23 mouse cellular contexts compared by ENCODE assay signal in the genomic region with DNA sequence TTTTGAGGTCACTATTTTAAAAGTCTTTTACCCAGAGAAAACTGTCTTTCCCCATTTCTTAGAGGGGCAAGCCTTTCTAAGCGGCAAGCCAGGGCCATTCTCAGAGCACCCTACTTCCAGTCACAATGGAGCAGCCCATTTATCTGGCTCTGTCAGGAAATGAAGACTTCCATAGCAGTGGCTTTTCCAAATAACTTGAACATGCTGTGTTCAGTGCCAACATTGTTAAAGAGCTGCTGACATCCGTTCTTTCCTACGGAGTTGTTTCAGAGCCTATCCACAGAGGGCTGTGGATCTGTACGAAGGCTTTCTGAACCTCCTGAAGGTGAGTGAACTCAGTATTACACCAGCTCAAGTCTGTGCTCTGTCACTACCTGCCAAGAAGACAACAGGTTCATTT. TPM values are rescaled to one million over a fixed set of nuclear protein-coding genes. Genes with fewer than 3 reads are reported as not detected.
DNase-seq lines count a peak whose midpoint lies in the region; ATAC-seq and TF ChIP-seq lines count a peak whose summit lies in the region.
"Had no signal": no experiment of that assay in that cellular context is flagged by ENCODE, and none has a peak within 500 bp of the region (broad histone marks: within the 10 kb centered on the region; RNA-seq: fewer than 3 reads in every experiment).

No protein-coding gene starts in this region.

- DNase-seq in heart, adult 2 months: peak in 1 of 2 experiments; percentile 25
- DNase-seq in kidney, postnatal 10 days: peak; percentile 14
- DNase-seq in kidney, adult 18-20 months: no peak
- DNase-seq in heart, postnatal 0 days (ENCODE audit: low spot score): peak; percentile 42
- DNase-seq in urinary bladder, adult 18-20 months (ENCODE audit: low spot score in 2 of 2): no peak
- DNase-seq: adrenal gland, postnatal 25 days; cerebellum, adult 18-20 months; cerebellum, postnatal 36 days; forebrain, postnatal 0 days; liver, postnatal 0 days; midbrain, embryonic 14.5 days; thymus, postnatal 14 days had no signal

- 0 out of 2 replicates have a peak, but pooled peaks have one; percentile 42 for TF ChIP-seq EP300 in heart, adult 2 months (IDR thresholded peaks at IDR 0.05; ENCODE audit: insufficient read depth, low read depth, low read length)
- no peak for TF ChIP-seq EP300 in heart, postnatal 0 days (IDR thresholded peaks at IDR 0.05; ENCODE audit: low read depth)

- no peak overlapping the region for H3K9ac ChIP-seq in heart, adult 2 months (ENCODE audit: low read depth, low read length)
- no peak overlapping the region for H3K9ac ChIP-seq in heart, embryonic 11.5 days (ENCODE audit: low read depth, low read length)
- H3K9ac ChIP-seq in heart, postnatal 0 days (replicated peaks; ENCODE audit: low read depth, low read length): no peak overlapping the region
- H3K9ac ChIP-seq in forebrain, embryonic 13.5 days: no peak overlapping the region
- H3K9ac ChIP-seq: embryonic facial prominence, embryonic 15.5 days; forebrain, postnatal 0 days; hindbrain, embryonic 14.5 days; limb, embryonic 13.5 days; liver, postnatal 0 days had no signal

- peaks cover 22% of the 10 kb centered on the region for H3K36me3 ChIP-seq in heart, adult 2 months (ENCODE audit: control insufficient read depth, insufficient read depth, low read length)
- peaks cover 3% of the 10 kb centered on the region; the same call in 1 of the 2 replicates for H3K36me3 ChIP-seq in heart, embryonic 11.5 days (ENCODE audit: control insufficient read depth, insufficient read depth, low read length)
- peaks cover 40% of the 10 kb centered on the region for H3K36me3 ChIP-seq in heart, postnatal 0 days (replicated peaks; ENCODE audit: control insufficient read depth, insufficient read depth, low read length)
- H3K36me3 ChIP-seq in forebrain, embryonic 13.5 days (ENCODE audit: poor library complexity, severe bottlenecking): peaks cover 20% of the 10 kb centered on the region
- H3K36me3 ChIP-seq: embryonic facial prominence, embryonic 15.5 days had no signal

- no peak; the same call in 1 of the 2 replicates for ATAC-seq in heart, embryonic 11.5 days (replicated peaks; ENCODE audit: insufficient number of reproducible peaks, low FRiP score, low TSS enrichment)
- ATAC-seq in heart, postnatal 0 days (ENCODE audit: insufficient read depth, low read depth): peak; percentile 49; the same call in 1 of the 2 replicates
- ATAC-seq in forebrain, embryonic 13.5 days: no peak
- ATAC-seq: forebrain, postnatal 0 days; liver, postnatal 0 days had no signal

- no peak overlapping the region for H3K4me3 ChIP-seq in heart, adult 2 months
- no peak overlapping the region for H3K4me3 ChIP-seq in heart, embryonic 11.5 days (ENCODE audit: low read depth, low read length)
- H3K4me3 ChIP-seq in brown adipose tissue, adult 24 weeks (ENCODE audit: insufficient read depth, low read depth, low read length): no peak overlapping the region
- no peak overlapping the region for H3K4me3 ChIP-seq in heart, postnatal 0 days (ENCODE audit: low read depth, low read length)
- H3K4me3 ChIP-seq in forebrain, embryonic 13.5 days: no peak overlapping the region
- H3K4me3 ChIP-seq: embryonic facial prominence, embryonic 15.5 days; limb, embryonic 13.5 days; megakaryocyte, embryonic 14.5 days; myocyte had no signal

- TF ChIP-seq CTCF in heart, adult 2 months (IDR thresholded peaks at IDR 0.05): peak; percentile 22; the same call in 1 of the 2 replicates
- no peak for TF ChIP-seq CTCF in heart, postnatal 0 days (IDR thresholded peaks at IDR 0.05; ENCODE audit: low read depth)

- no peak overlapping the region for H3K4me2 ChIP-seq in heart, embryonic 11.5 days
- H3K4me2 ChIP-seq in heart, postnatal 0 days (ENCODE audit: low read depth, low read length): no peak overlapping the region
- H3K4me2 ChIP-seq in forebrain, embryonic 13.5 days: no peak overlapping the region
- H3K4me2 ChIP-seq: embryonic facial prominence, embryonic 15.5 days; hindbrain, embryonic 14.5 days; limb, embryonic 13.5 days had no signal

- no peaks in the 10 kb centered on the region for H3K9me3 ChIP-seq in heart, embryonic 11.5 days (replicated peaks; ENCODE audit: control insufficient read depth, low read length)
- no peaks in the 10 kb centered on the region for H3K9me3 ChIP-seq in heart, postnatal 0 days (replicated peaks; ENCODE audit: control insufficient read depth, low read length)
- no peaks in the 10 kb centered on the region for H3K9me3 ChIP-seq in forebrain, embryonic 13.5 days (replicated peaks)
- H3K9me3 ChIP-seq: embryonic facial prominence, embryonic 15.5 days; limb, embryonic 13.5 days; megakaryocyte, embryonic 14.5 days had no signal

- H3K27me3 ChIP-seq in heart, adult 2 months (ENCODE audit: control insufficient read depth, insufficient read depth, low read length): no peaks in the 10 kb centered on the region
- H3K27me3 ChIP-seq in heart, embryonic 11.5 days (ENCODE audit: control insufficient read depth, insufficient read depth, low read length): no peaks in the 10 kb centered on the region
- H3K27me3 ChIP-seq in heart, postnatal 0 days (ENCODE audit: control insufficient read depth, insufficient read depth, low read length): no peaks in the 10 kb centered on the region
- H3K27me3 ChIP-seq in forebrain, embryonic 13.5 days: no peaks in the 10 kb centered on the region
- H3K27me3 ChIP-seq: CH12.LX; embryonic facial prominence, embryonic 15.5 days; limb, embryonic 13.5 days; megakaryocyte, embryonic 14.5 days had no signal

- peak overlapping the region; percentile 70 for H3K27ac ChIP-seq in heart, adult 2 months
- H3K27ac ChIP-seq in heart, embryonic 11.5 days (ENCODE audit: low read depth, low read length): no peak overlapping the region
- H3K27ac ChIP-seq in brown adipose tissue, adult 24 weeks (replicated peaks; ENCODE audit: low read depth, low read length): peak overlapping the region; percentile 62
- 0 out of 2 replicates have a peak overlapping the region, but pooled peaks have one; percentile 26 for H3K27ac ChIP-seq in heart, postnatal 0 days (ENCODE audit: low read depth)
- no peak overlapping the region for H3K27ac ChIP-seq in forebrain, embryonic 13.5 days
- H3K27ac ChIP-seq: embryonic facial prominence, embryonic 15.5 days; hindbrain, embryonic 14.5 days; limb, embryonic 13.5 days had no signal

- peaks cover 5% of the 10 kb centered on the region for H3K4me1 ChIP-seq in heart, adult 2 months (ENCODE audit: control insufficient read depth, insufficient read depth, low read length)
- H3K4me1 ChIP-seq in heart, embryonic 11.5 days (ENCODE audit: control insufficient read depth, insufficient read depth, low read length): no peaks in the 10 kb centered on the region
- H3K4me1 ChIP-seq in brown adipose tissue, adult 24 weeks (ENCODE audit: control insufficient read depth, insufficient read depth, insufficient read length, low read length): peaks cover 3% of the 10 kb centered on the region; the same call in 1 of the 2 replicates
- H3K4me1 ChIP-seq in heart, postnatal 0 days (ENCODE audit: control insufficient read depth, insufficient read depth): no peaks in the 10 kb centered on the region
- no peaks in the 10 kb centered on the region for H3K4me1 ChIP-seq in forebrain, embryonic 13.5 days
- H3K4me1 ChIP-seq: embryonic facial prominence, embryonic 15.5 days; limb, embryonic 13.5 days; megakaryocyte, embryonic 14.5 days had no signal

- TF ChIP-seq POLR2A in heart, adult 2 months (IDR thresholded peaks at IDR 0.05; ENCODE audit: insufficient read depth, low read depth, low read length): peak; percentile 35; the same call in 1 of the 2 replicates

- intact Hi-C loops in heart, adult 2 months (cut with DNase I): loop anchor here (5.0 kb wide), 3 partner anchors 150 to 275 kb away; partner anchors contain the start of genes Cped1 and Ing3

- WGBS in heart, adult 2 months: 43% methylated on average over 4 of the region's 4 CpGs
- WGBS in heart, embryonic 11.5 days (ENCODE audit: insufficient replicate concordance): 74% methylated on average over 4 of the region's 4 CpGs
- WGBS in heart, postnatal 0 days: 56% methylated on average over 4 of the region's 4 CpGs
- 93% methylated on average over 4 of the region's 4 CpGs for WGBS in forebrain, embryonic 13.5 days

- no peaks in the 10 kb centered on the region for H3K79me2 ChIP-seq in heart, adult 2 months (replicated peaks; ENCODE audit: control insufficient read depth, insufficient read depth, low read length)

RNA-seq across cellular contexts. Expression of gene Tspan12, which starts 55.2 kb away (rescaled TPM):
- 10 to 100 TPM; 65.3 to 79.0 TPM for total RNA-seq in heart, adult 2 months (2021)
- polyA plus RNA-seq in heart, adult 2 months (2012; rRNA removed): 18.6 and 38.2 TPM in 2 replicates
- 70.1 and 74.8 TPM in 2 replicates for polyA plus RNA-seq in heart, embryonic 11.5 days (2014; fragmentation: Nextera tagmentation; extraction: Ambion mirVana)
- 156 and 175 TPM in 2 replicates for polyA plus RNA-seq in brown adipose tissue, adult 24 weeks (2012; ENCODE audit: insufficient read depth, insufficient read length, missing spikeins)
- 32.3 and 37.4 TPM in 2 replicates for total RNA-seq in heart, postnatal 0 days (2014; rRNA removed; ENCODE audit: low replicate concordance)
- 83.6 and 95.1 TPM in 2 replicates for polyA plus RNA-seq in heart, postnatal 0 days (2015; fragmentation: Nextera tagmentation; extraction: Ambion mirVana)
- 64.1 and 67.3 TPM in 2 replicates for polyA plus RNA-seq in forebrain, embryonic 13.5 days (2015; fragmentation: Nextera tagmentation; extraction: Ambion mirVana)
- total RNA-seq: CH12.LX; granulocyte monocyte progenitor cell, adult 5-6 weeks; MEL had no signal

Comparison
In these comparisons a context has a peak if more than half of its experiments do, and no peak if none do; other contexts are left out.
1. DNase-seq: peak in kidney, postnatal 10 days (single experiment) and heart, postnatal 0 days (single experiment); none in kidney, adult 18-20 months (single experiment) and urinary bladder, adult 18-20 months (0 of 2).
2. H3K27ac ChIP-seq: peak in heart, adult 2 months (single experiment), brown adipose tissue, adult 24 weeks (single experiment) and heart, postnatal 0 days (single experiment); none in heart, embryonic 11.5 days (single experiment) and forebrain, embryonic 13.5 days (single experiment).